Mouse (Mus musculus) embryonic facial prominence, embryonic 11.5 days (tissue): ENCODE measurements around the gene Rab3gap1. TPM values are rescaled to one million over a fixed set of nuclear protein-coding genes. Genes with fewer than 3 reads are reported as not detected.
"Not testable (repeated sequence)": the region's sequence is repeated elsewhere in the genome, so short reads cannot be mapped to it uniquely, and the experiment has no call there.

Experiments
- ATAC-seq: fragments of 200-750 bp; cut with Nextera tagmentation; replicated peaks from 2 replicates; pipeline ENCODE4 v1.8.0; 2017; ENCODE audit warnings: low read depth; ENCODE audit not compliant: insufficient number of reproducible peaks, low FRiP score, low TSS enrichment
- DNase-seq: peaks from one replicate; pipeline ENCODE4 v3.0.0-alpha.2; 2015; ENCODE audit warnings: low spot score
- H3K27ac ChIP-seq: fragments of 300-500 bp; sonication (generic); replicated peaks from 2 replicates; pipeline ENCODE4 v1.5.1; 2014; ENCODE audit warnings: mild to moderate bottlenecking, low read depth, low read length, control low read depth
- H3K27me3 ChIP-seq: fragments of 300-500 bp; sonication (generic); 2 replicates; pipeline ENCODE4 v1.6.1; 2014; ENCODE audit warnings: mild to moderate bottlenecking, low read length, moderate library complexity, mixed read lengths; ENCODE audit not compliant: control insufficient read depth, insufficient read depth
- H3K36me3 ChIP-seq: fragments of 300-500 bp; sonication (generic); replicated peaks from 2 replicates; pipeline ENCODE4 v1.6.1; 2014; ENCODE audit warnings: low read depth, mild to moderate bottlenecking, low read length, moderate library complexity, mixed read lengths; ENCODE audit not compliant: control insufficient read depth, insufficient read depth
- H3K4me1 ChIP-seq: fragments of 300-500 bp; sonication (generic); 2 replicates; pipeline ENCODE4 v1.6.1; 2014; ENCODE audit warnings: low read length, mixed read lengths; ENCODE audit not compliant: control insufficient read depth, insufficient read depth
- H3K4me2 ChIP-seq: fragments of 300-500 bp; sonication (generic); 2 replicates; pipeline ENCODE4 v1.6.1; 2014; ENCODE audit warnings: low read depth, mild to moderate bottlenecking, control low read depth, low read length, moderate library complexity
- H3K4me3 ChIP-seq: fragments of 300-500 bp; sonication (generic); 2 replicates; pipeline ENCODE4 v1.5.1; 2014; ENCODE audit warnings: low read depth, low read length, control low read depth
- H3K9ac ChIP-seq: fragments of 300-500 bp; sonication (generic); replicated peaks from 2 replicates; pipeline ENCODE4 v1.6.1; 2014; ENCODE audit warnings: mild to moderate bottlenecking, control low read depth, low read length
- H3K9me3 ChIP-seq: fragments of 300-500 bp; sonication (generic); replicated peaks from 2 replicates; pipeline ENCODE4 v1.6.1; 2016; ENCODE audit warnings: mild to moderate bottlenecking, low read length, inconsistent platforms, mixed read lengths; ENCODE audit not compliant: control insufficient read depth
- WGBS: fragments of 180-500 bp; shearing (Covaris S2); extraction: QIAGEN DNeasy Blood & Tissue Kit; methylation state at CpG from one replicate; pipeline ENCODE4 v1.1.7; 2014; 5-methylcytosine and 5-hydroxymethylcytosine counted together
- polyA plus RNA-seq: library from polyadenylated mRNA; unstranded; fragments of >200 nt; fragmentation: Nextera tagmentation; extraction: Ambion mirVana; gene quantifications from 2 replicates; pipeline ENCODE4 v1.2.1, GENCODE M21; 2014

Gene Rab3gap1
- polyA plus RNA-seq, 1 experiment from 2014 or later: 17.2 TPM

GRCm38 (mm10) chr1:127942231-127942630 lies 73.7 kb downstream of the Rab3gap1 start:
- DNase-seq (no peak), ATAC-seq (no peak)
- no peaks in the 10 kb centered on the region for H3K9me3 ChIP-seq
- H3K4me1 ChIP-seq: no peaks in the 10 kb centered on the region
- WGBS: 95% methylated on average over 10 of the region's 10 CpGs
- no peak overlapping the region for H3K27ac ChIP-seq
- H3K27me3 ChIP-seq: no peaks in the 10 kb centered on the region
- no peak overlapping the region for H3K4me2 ChIP-seq
- H3K9ac ChIP-seq: no peak overlapping the region
- H3K36me3 ChIP-seq: peaks cover 15% of the 10 kb centered on the region
- H3K4me3 ChIP-seq: no peak overlapping the region

GRCm38 (mm10) chr1:127943516-127943915 lies 74.9 kb downstream of the Rab3gap1 start:
- H3K27ac ChIP-seq: no peak overlapping the region
- no peak overlapping the region for H3K4me2 ChIP-seq
- no peak overlapping the region for H3K4me3 ChIP-seq
- H3K27me3 ChIP-seq: no peaks in the 10 kb centered on the region
- H3K9me3 ChIP-seq: no peaks in the 10 kb centered on the region
- DNase-seq: no peak
- H3K4me1 ChIP-seq: no peaks in the 10 kb centered on the region
- no peak overlapping the region for H3K9ac ChIP-seq
- ATAC-seq: no peak
- H3K36me3 ChIP-seq: peaks cover 12% of the 10 kb centered on the region
- whole genome bisulfite sequencing: 81% methylated on average over 6 of the region's 6 CpGs

- H3K4me2 ChIP-seq: no peak overlapping the region
- H3K36me3 ChIP-seq: peaks cover 3% of the 10 kb centered on the region
- H3K9ac ChIP-seq: no peak overlapping the region
- H3K4me1 ChIP-seq: no peaks in the 10 kb centered on the region
- no peak overlapping the region for H3K4me3 ChIP-seq
- H3K27ac ChIP-seq: no peak overlapping the region
- WGBS: 93% methylated on average over 3 of the region's 3 CpGs
- H3K27me3 ChIP-seq: no peaks in the 10 kb centered on the region
- no peak for DNase-seq
- no peak for ATAC-seq
- no peaks in the 10 kb centered on the region for H3K9me3 ChIP-seq
Measured at GRCm38 (mm10) chr1:127945696-127946575, 77.4 kb downstream of the Rab3gap1 start.

GRCm38 (mm10) chr1:127946615-127947249 lies 78.2 kb downstream of the Rab3gap1 start:
- H3K27ac ChIP-seq: no peak overlapping the region

GRCm38 (mm10) chr1:127948748-127949147 lies 80.2 kb downstream of the Rab3gap1 start:
- Histone ChIP-seq H3K36me3 (peaks cover 3% of the 10 kb centered on the region), H3K4me1 (no peaks in the 10 kb centered on the region)
- no peak for ATAC-seq

More at GRCm38 (mm10) chr1:127946615-127947249, 78.2 kb downstream of the Rab3gap1 start:
- ATAC-seq: no peak
- Histone ChIP-seq H3K4me1 (no peaks in the 10 kb centered on the region), H3K9me3 (no peaks in the 10 kb centered on the region), H3K4me2 (no peak overlapping the region), H3K9ac (no peak overlapping the region), H3K36me3 (peaks cover 3% of the 10 kb centered on the region), H3K27me3 (no peaks in the 10 kb centered on the region), H3K4me3 (no peak overlapping the region)
- DNase-seq: no peak
- 88% methylated on average over 5 of the region's 5 CpGs for WGBS

GRCm38 (mm10) chr1:127952276-127952675 lies 83.7 kb downstream of the Rab3gap1 start:
- no peaks in the 10 kb centered on the region for H3K4me1 ChIP-seq

More at GRCm38 (mm10) chr1:127948748-127949147, 80.2 kb downstream of the Rab3gap1 start:
- 92% methylated on average over 5 of the region's 5 CpGs for WGBS
- H3K9me3 ChIP-seq: no peaks in the 10 kb centered on the region
- no peak overlapping the region for H3K27ac ChIP-seq
- H3K27me3 ChIP-seq: no peaks in the 10 kb centered on the region
- DNase-seq: no peak
- H3K4me2 ChIP-seq: no peak overlapping the region
- H3K4me3 ChIP-seq: no peak overlapping the region
- no peak overlapping the region for H3K9ac ChIP-seq

GRCm38 (mm10) chr1:127954198-127954597 lies 85.6 kb downstream of the Rab3gap1 start:
- not testable (repeated sequence) for H3K36me3 ChIP-seq, H3K4me1 ChIP-seq, H3K9ac ChIP-seq, H3K9me3 ChIP-seq, H3K4me3 ChIP-seq, H3K27me3 ChIP-seq, H3K4me2 ChIP-seq, DNase-seq, ATAC-seq, H3K27ac ChIP-seq
- 87% methylated on average over 4 of the region's 4 CpGs for WGBS

More at GRCm38 (mm10) chr1:127952276-127952675, 83.7 kb downstream of the Rab3gap1 start:
- H3K9ac ChIP-seq: no peak overlapping the region
- H3K36me3 ChIP-seq: no peaks in the 10 kb centered on the region
- H3K4me2 ChIP-seq: no peak overlapping the region
- H3K4me3 ChIP-seq: no peak overlapping the region
- H3K27me3 ChIP-seq: no peaks in the 10 kb centered on the region
- no peak overlapping the region for H3K27ac ChIP-seq
- DNase-seq (no peak), ATAC-seq (no peak)
- 81% methylated on average over 4 of the region's 4 CpGs for WGBS
- no peaks in the 10 kb centered on the region for H3K9me3 ChIP-seq

GRCm38 (mm10) chr1:127954800-127955199 lies 86.2 kb downstream of the Rab3gap1 start:
- no peak overlapping the region for H3K4me2 ChIP-seq
- H3K27me3 ChIP-seq: no peaks in the 10 kb centered on the region
- ATAC-seq (no peak), DNase-seq (no peak)
- H3K27ac ChIP-seq: no peak overlapping the region
- H3K9ac ChIP-seq: no peak overlapping the region
- no peaks in the 10 kb centered on the region for H3K4me1 ChIP-seq
- no peaks in the 10 kb centered on the region for H3K36me3 ChIP-seq
- H3K9me3 ChIP-seq: no peaks in the 10 kb centered on the region
- 82% methylated on average over 4 of the region's 4 CpGs for WGBS
- H3K4me3 ChIP-seq: no peak overlapping the region
